Mouse (Mus musculus): ENCODE measurements around the gene Vps37c. TPM values are rescaled to one million over a fixed set of nuclear protein-coding genes. Genes with fewer than 3 reads are reported as not detected.
A peak's percentile ranks its signal among the peaks of the same experiment; 100 is the strongest.

Gene Vps37c
- total RNA-seq, 2 experiments from 2014 or later: 21.6 to 24.4 TPM

DNA sequence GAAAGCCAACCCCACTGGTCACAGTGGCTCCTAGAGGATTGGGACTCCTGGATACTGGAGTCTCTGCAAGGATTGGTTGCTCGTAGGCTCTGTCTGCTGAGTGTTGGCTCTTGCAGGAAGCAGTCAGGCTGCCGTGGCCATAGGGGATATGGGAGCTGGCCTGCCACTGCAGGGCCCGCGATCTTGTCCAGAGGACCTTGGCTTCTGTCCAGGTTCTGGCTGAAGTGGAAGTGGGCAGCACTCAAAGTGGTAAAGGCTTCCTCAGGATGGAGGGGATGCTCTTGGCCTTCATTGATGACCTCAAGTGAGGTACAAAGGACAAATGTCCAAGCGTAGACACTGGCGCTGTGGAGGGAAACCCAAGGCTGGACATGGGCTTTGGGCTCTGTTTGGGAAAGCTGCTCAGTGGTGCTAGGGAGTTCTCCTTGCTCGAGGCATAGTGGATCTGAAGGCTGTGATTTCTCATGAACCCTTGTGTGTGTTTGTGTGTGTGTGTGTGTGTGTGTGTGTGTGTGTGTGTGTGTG is 29.8 kb downstream of the Vps37c start:
- no peak overlapping the region for H3K27ac ChIP-seq
- TF ChIP-seq CTCF (IDR thresholded peaks at IDR 0.05): no peak
- no peak overlapping the region for H3K4me3 ChIP-seq
- no peak for DNase-seq (ENCODE audit: extremely low spot score in 1 of 2, low spot score in 2 of 2)
- intact Hi-C loops (cut with DNase I): no loop called here

DNA sequence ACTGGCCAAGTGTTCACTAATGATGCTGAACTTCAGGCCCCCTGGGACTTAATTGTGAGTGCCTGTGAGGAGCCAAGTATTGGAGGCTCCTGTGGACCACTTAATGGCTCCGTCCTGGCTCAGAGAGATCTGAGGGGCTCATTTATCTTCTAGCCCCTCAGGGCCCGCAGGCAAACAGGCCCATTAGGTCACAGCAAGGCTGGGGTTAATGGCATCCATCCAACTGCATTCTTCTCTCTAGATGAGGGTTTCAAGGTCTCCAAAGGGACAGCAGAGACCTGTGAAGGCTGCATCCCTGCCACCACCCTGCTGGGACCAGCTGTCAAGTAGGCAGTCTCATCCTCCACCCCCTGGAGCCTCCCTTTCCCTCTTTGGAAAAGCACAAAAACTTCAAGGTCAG is 31.2 kb downstream of the Vps37c start:
- H3K27ac ChIP-seq: no peak overlapping the region
- no peak for TF ChIP-seq CTCF (IDR thresholded peaks at IDR 0.05)
- intact Hi-C loops (cut with DNase I): no loop called here
- DNase-seq (ENCODE audit: extremely low spot score in 1 of 2, low spot score in 2 of 2): no peak
- H3K4me3 ChIP-seq: no peak overlapping the region

DNA sequence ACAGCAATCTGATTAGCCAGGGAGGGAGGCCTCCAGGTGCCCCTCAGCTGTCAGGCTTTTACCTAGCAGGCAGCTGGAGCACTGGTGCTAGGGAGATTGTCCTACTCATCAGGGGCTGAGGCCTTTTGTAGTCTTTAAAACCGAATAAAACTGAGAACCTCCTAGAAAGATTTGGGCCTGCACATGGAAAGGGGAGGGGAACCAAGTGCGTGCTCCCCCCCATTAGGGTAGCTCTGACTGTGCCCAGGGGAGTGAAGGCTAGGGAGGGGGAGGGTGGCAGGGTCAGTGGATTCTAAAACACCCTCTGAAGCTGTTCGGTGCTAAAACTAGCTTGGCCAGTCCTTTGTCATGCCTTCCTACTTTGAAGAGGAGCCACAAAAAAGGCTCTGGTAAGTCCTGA is 32.0 kb downstream of the Vps37c start:
- intact Hi-C loops (cut with DNase I): no loop called here
- no peak for TF ChIP-seq CTCF (IDR thresholded peaks at IDR 0.05)
- no peak for DNase-seq (ENCODE audit: extremely low spot score in 1 of 2, low spot score in 2 of 2)
- Histone ChIP-seq H3K4me3 (no peak overlapping the region), H3K27ac (no peak overlapping the region)

GRCm38 (mm10) chr19:10721064-10721463 is 32.5 kb downstream of the Vps37c start:
- TF ChIP-seq CTCF (IDR thresholded peaks at IDR 0.05): no peak
- intact Hi-C loops (cut with DNase I): no loop called here
- no peak overlapping the region for H3K27ac ChIP-seq
- no peak overlapping the region for H3K4me3 ChIP-seq
- DNase-seq (ENCODE audit: extremely low spot score in 1 of 2, low spot score in 2 of 2): no peak

DNA sequence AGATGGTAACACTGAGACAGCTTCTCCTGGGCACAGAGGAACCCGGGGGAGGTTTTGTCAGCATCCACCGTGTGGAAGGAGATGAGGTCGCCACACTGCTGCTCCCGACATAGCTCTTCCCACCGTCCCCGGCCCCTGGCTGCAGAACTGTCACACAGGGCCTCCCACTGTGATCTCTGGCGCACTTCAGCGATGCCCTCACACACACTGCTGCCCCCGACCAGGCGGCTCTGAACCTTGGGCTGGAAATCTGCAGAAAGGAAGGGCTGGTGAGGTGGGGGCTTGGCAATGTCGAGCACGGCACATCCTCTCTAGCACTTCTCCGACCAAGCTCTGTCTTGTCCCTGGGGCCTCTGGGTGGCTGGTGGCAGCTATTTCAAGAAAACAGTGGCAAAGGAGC is 34.5 kb downstream of the Vps37c start:
- no peak for TF ChIP-seq CTCF (IDR thresholded peaks at IDR 0.05)
- Histone ChIP-seq H3K4me3 (no peak overlapping the region), H3K27ac (no peak overlapping the region)
- no peak for DNase-seq (ENCODE audit: extremely low spot score in 1 of 2, low spot score in 2 of 2)
- intact Hi-C loops (cut with DNase I): no loop called here

DNA sequence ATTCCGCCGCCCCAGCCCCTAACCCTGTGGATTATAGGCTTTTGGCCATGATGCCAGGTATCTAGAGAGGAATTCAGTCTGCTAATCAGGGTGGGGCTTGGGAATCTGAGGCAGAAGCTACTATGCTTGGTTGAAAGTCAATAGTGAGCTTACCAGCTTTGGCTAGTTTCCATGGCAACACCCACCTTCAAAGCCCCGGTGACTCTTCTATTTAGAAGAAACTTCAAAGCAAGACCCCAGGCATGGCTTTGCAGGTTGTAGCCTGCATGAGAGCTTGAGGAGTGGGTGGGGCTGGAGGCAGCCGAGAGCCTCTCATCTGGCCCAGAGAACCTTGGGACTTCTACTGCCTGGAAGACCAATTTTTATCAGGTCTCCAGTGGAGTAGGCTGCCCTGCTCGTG is 35.1 kb downstream of the Vps37c start:
- DNase-seq (ENCODE audit: extremely low spot score in 1 of 2, low spot score in 2 of 2): no peak
- no peak for TF ChIP-seq CTCF (IDR thresholded peaks at IDR 0.05)
- intact Hi-C loops (cut with DNase I): no loop called here
- no peak overlapping the region for H3K4me3 ChIP-seq
- H3K27ac ChIP-seq: no peak overlapping the region

DNA sequence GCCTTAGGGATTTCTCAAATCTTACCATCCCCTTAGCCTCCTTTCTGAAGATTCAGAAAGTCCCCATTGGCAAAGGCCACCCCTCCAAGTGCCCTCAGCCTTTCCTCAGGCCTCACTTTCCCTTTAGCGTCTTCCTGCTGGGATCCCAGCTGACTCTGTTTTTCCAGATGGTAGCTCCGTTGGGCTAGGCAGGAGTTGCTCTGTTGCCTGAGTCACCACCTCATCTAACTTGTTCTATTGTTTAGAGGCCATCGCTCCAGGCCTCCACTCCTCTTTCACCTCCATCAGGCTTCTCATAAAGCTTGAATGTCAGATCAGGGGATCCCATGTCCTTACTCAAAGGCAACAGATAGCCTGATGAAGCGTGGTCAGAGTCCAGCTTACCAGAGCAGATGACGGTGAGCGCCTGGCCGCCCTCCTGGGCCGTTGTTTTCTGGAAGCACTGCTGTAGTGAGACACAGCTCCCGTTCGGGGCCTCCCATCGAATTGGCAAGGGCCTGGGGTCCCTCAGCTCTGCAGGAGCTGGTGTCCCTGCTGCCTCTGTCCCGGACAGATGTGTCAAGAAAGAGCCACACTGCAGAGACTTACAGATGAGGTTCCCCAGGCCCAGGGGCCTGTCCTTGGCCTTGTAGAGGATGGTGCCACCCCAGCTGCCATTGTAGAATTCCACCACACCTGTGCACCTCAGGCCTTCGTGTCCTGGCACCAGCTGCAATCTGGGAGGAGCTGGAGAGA is 36.3 kb downstream of the Vps37c start:
- Histone ChIP-seq H3K27ac (no peak overlapping the region), H3K4me3 (no peak overlapping the region)
- DNase-seq (ENCODE audit: extremely low spot score in 1 of 2, low spot score in 2 of 2): no peak
- TF ChIP-seq CTCF (IDR thresholded peaks at IDR 0.05): no peak
- intact Hi-C loops (cut with DNase I): no loop called here

- intact Hi-C loops (cut with DNase I): no loop called here
- peak overlapping the region; percentile 19; the same call in 1 of the 2 replicates for H3K27ac ChIP-seq
- no peak for DNase-seq (ENCODE audit: extremely low spot score in 1 of 2, low spot score in 2 of 2)
- no peak overlapping the region for H3K4me3 ChIP-seq
- TF ChIP-seq CTCF (IDR thresholded peaks at IDR 0.05): no peak
These were observed 41.4 kb downstream of the Vps37c start for GRCm38 (mm10) chr19:10729889-10730288.

DNA sequence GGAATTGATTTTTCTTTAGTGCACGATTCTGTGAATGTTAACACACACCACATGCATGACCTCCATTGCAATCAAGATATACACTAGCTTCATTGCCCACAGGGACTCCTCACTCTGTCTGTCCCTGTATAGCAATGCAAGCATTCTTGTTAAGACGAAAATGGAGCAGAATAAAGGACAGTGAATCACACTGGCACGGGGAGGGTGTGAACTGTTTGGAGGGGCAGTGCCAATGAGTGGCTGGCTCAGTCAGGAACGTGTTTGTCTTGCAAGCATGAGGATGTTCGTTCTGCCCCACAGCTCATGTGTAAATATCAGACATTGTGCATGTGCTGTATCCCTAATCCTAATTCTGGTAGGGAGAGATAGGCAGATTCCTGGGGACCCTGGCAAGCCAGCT is 41.9 kb downstream of the Vps37c start:
- TF ChIP-seq CTCF (IDR thresholded peaks at IDR 0.05): no peak

DNA sequence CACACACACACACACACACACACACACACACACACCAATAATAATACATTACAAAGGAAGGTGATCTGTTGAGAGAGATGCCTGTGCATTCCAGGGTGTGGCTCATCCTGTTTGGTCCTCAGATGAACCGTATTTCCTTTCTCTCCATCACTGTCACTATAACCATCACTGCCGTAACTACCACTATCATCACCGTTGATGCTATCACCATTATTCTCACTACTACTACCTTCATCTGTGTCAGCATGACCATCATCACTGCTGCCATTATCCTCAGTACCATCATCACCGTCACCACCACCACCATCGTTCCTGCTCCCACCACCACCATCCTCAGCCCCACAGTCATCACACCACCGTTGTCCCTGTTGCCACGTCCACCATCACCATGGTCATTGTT is 43.4 kb downstream of the Vps37c start:
- no peak for TF ChIP-seq CTCF (IDR thresholded peaks at IDR 0.05)
- Histone ChIP-seq H3K4me3 (no peak overlapping the region), H3K27ac (no peak overlapping the region)
- intact Hi-C loops (cut with DNase I): no loop called here
- DNase-seq (ENCODE audit: extremely low spot score in 1 of 2, low spot score in 2 of 2): no peak

More for the DNA sequence above, 41.9 kb downstream of the Vps37c start:
- Histone ChIP-seq H3K4me3 (no peak overlapping the region), H3K27ac (peak overlapping the region; percentile 19; the same call in 1 of the 2 replicates)
- intact Hi-C loops (cut with DNase I): no loop called here
- no peak for DNase-seq (ENCODE audit: extremely low spot score in 1 of 2, low spot score in 2 of 2)

GRCm38 (mm10) chr19:10732741-10733140 is 44.2 kb downstream of the Vps37c start:
- no peak overlapping the region for H3K4me3 ChIP-seq
- no peak for DNase-seq (ENCODE audit: extremely low spot score in 1 of 2, low spot score in 2 of 2)
- H3K27ac ChIP-seq: 0 out of 2 replicates have a peak overlapping the region, but pooled peaks have one; percentile 17
- no peak for TF ChIP-seq CTCF (IDR thresholded peaks at IDR 0.05)
- intact Hi-C loops (cut with DNase I): no loop called here

- TF ChIP-seq CTCF (IDR thresholded peaks at IDR 0.05): no peak
- Histone ChIP-seq H3K4me3 (no peak overlapping the region), H3K27ac (no peak overlapping the region; the same call in 1 of the 2 replicates)
- intact Hi-C loops (cut with DNase I): no loop called here
- DNase-seq (ENCODE audit: extremely low spot score in 1 of 2, low spot score in 2 of 2): no peak
These were observed 45.1 kb downstream of the Vps37c start for GRCm38 (mm10) chr19:10733501-10734127.

Measured in left cerebral cortex, adult 2 months (tissue).